Mouse (Mus musculus) intestine, embryonic 14.5 days (tissue): Measurements from ENCODE around the gene Il17a. TPM values are rescaled to one million over a fixed set of nuclear protein-coding genes. Genes with fewer than 3 reads are reported as not detected.
"Not testable (repeated sequence)": the region's sequence is repeated elsewhere in the genome, so short reads cannot be mapped to it uniquely, and the experiment has no call there.

Source experiments
- ATAC-seq: fragments of 200-750 bp; cut with Nextera tagmentation; replicated peaks from 2 replicates; pipeline ENCODE4 v1.8.0; 2017; ENCODE audit warnings: low read depth, moderate number of reproducible peaks, moderate TSS enrichment, moderate library complexity; ENCODE audit not compliant: low FRiP score, low TSS enrichment
- DNase-seq: peaks from one replicate; pipeline ENCODE4 v3.0.0-alpha.2; 2018; ENCODE audit warnings: low spot score
- H3K27ac ChIP-seq: fragments of 300-500 bp; sonication (generic); 2 replicates; pipeline ENCODE4 v1.5.1; 2014; ENCODE audit warnings: low read depth, mild to moderate bottlenecking, control low read depth
- H3K27me3 ChIP-seq: fragments of 300-500 bp; sonication (generic); replicated peaks from 2 replicates; pipeline ENCODE4 v1.6.1; 2014; ENCODE audit warnings: low read length, control low read depth; ENCODE audit not compliant: control insufficient read depth, insufficient read depth
- H3K36me3 ChIP-seq: fragments of 300-500 bp; sonication (generic); 2 replicates; pipeline ENCODE4 v1.6.1; 2014; ENCODE audit warnings: low read length, control low read depth; ENCODE audit not compliant: control insufficient read depth, insufficient read depth
- H3K4me1 ChIP-seq: fragments of 300-500 bp; sonication (generic); replicated peaks from 2 replicates; pipeline ENCODE4 v1.6.1; 2014; ENCODE audit warnings: low read length, control low read depth, mixed read lengths; ENCODE audit not compliant: control insufficient read depth, insufficient read depth
- H3K4me2 ChIP-seq: fragments of 300-500 bp; sonication (generic); 2 replicates; pipeline ENCODE4 v1.6.1; 2014; ENCODE audit warnings: low read length
- H3K4me3 ChIP-seq: fragments of 300-500 bp; sonication (generic); 2 replicates; pipeline ENCODE4 v1.5.1; 2014; ENCODE audit warnings: low read depth, low read length, control low read depth, mixed read lengths
- H3K9ac ChIP-seq: fragments of 300-500 bp; sonication (generic); 2 replicates; pipeline ENCODE4 v1.6.1; 2014; ENCODE audit warnings: mild to moderate bottlenecking, low read length
- H3K9me3 ChIP-seq: fragments of 300-500 bp; sonication (generic); 2 replicates; pipeline ENCODE4 v1.6.1; 2016; ENCODE audit warnings: low read length, control low read depth; ENCODE audit not compliant: control insufficient read depth
- WGBS: fragments of 180-500 bp; shearing (Covaris S2); extraction: QIAGEN DNeasy Blood & Tissue Kit; methylation state at CpG from one replicate; pipeline ENCODE4 v1.1.7; 2014; 5-methylcytosine and 5-hydroxymethylcytosine counted together
- microRNA counts: library from miRNA; unstranded; fragments of <30 nt; microRNA quantifications from one replicate; lab custom pipeline; 2016
- microRNA-seq: library from miRNA; unstranded; fragments of <30 nt; microRNA quantifications from one replicate; pipeline ENCODE4, GENCODE M21; 2016
- polyA plus RNA-seq: library from polyadenylated mRNA; unstranded; fragments of >200 nt; fragmentation: Nextera tagmentation; extraction: Ambion mirVana; gene quantifications from 2 replicates; pipeline ENCODE4 v1.2.1, GENCODE M21; 2014

Il17a gene
- polyA plus RNA-seq, 1 experiment from 2014 or later, result not detected

GRCm38 (mm10) chr1:20766526-20766925 is 35.8 kb downstream of the Il17a start:
- H3K4me1 ChIP-seq, result no peaks in the 10 kb centered on the region
- H3K27me3 ChIP-seq, result no peaks in the 10 kb centered on the region
- WGBS, result 81% methylated on average over 6 of the region's 6 CpGs
- no peaks in the 10 kb centered on the region for H3K9me3 ChIP-seq
- H3K4me2 ChIP-seq, result no peak overlapping the region
- no peak overlapping the region for H3K9ac ChIP-seq
- ATAC-seq, result no peak
- H3K4me3 ChIP-seq, result no peak overlapping the region
- H3K27ac ChIP-seq, result no peak overlapping the region
- no peaks in the 10 kb centered on the region for H3K36me3 ChIP-seq
- DNase-seq, result no peak

GRCm38 (mm10) chr1:20774026-20774730 is 43.5 kb downstream of the Il17a start:
- not testable (repeated sequence) for H3K36me3 ChIP-seq, H3K9ac ChIP-seq, H3K4me3 ChIP-seq, H3K27me3 ChIP-seq, H3K4me1 ChIP-seq, H3K27ac ChIP-seq, H3K4me2 ChIP-seq, H3K9me3 ChIP-seq, DNase-seq, ATAC-seq
- 84% methylated on average over 4 of the region's 4 CpGs for WGBS

- WGBS, result 83% methylated on average over 2 of the region's 2 CpGs
- no peak overlapping the region for H3K9ac ChIP-seq
- no peak overlapping the region for H3K27ac ChIP-seq
These were observed 47.7 kb downstream of the Il17a start for GRCm38 (mm10) chr1:20778366-20778765.

More at GRCm38 (mm10) chr1:20778366-20778765, 47.7 kb downstream of the Il17a start:
- ATAC-seq (no peak), DNase-seq (no peak)
- H3K36me3 ChIP-seq, result no peaks in the 10 kb centered on the region
- H3K4me2 ChIP-seq, result no peak overlapping the region
- no peaks in the 10 kb centered on the region for H3K27me3 ChIP-seq
- no peak overlapping the region for H3K4me3 ChIP-seq
- H3K4me1 ChIP-seq, result no peaks in the 10 kb centered on the region
- no peaks in the 10 kb centered on the region for H3K9me3 ChIP-seq

MicroRNAs encoded within 50 kb of the gene (microRNA counts, 519-probe panel; counts per million panel counts)
- microRNA mmu-miR-133b (lab: Ali Mortazavi, UCI), result not detected

Small RNA genes within 50 kb of the gene (microRNA-seq; reads per million reads assigned to microRNA genes)
- 0.76 reads per million for gene Mir133b

Other genes with a start within 250 kb of the Il17a start
- gene Pkhd1, start 112.8 kb upstream of the Il17a start, polyA plus RNA-seq, result 0.26 and 0.57 TPM in 2 replicates
- gene Il17f, start 59.7 kb downstream of the Il17a start, polyA plus RNA-seq, result 0.22 TPM in 1 of 2 replicates, not detected in the other
- gene Mcm3, start 89.4 kb downstream of the Il17a start, polyA plus RNA-seq, result 158 and 177 TPM in 2 replicates
- gene Paqr8, start 159.7 kb downstream of the Il17a start, polyA plus RNA-seq, result 10.0 and 10.1 TPM in 2 replicates
- gene Efhc1, start 220.7 kb downstream of the Il17a start, polyA plus RNA-seq, result 2.3 and 2.9 TPM in 2 replicates